Mouse (Mus musculus): ENCODE results near the gene Il1rap.

Gene Il1rap

DNA sequence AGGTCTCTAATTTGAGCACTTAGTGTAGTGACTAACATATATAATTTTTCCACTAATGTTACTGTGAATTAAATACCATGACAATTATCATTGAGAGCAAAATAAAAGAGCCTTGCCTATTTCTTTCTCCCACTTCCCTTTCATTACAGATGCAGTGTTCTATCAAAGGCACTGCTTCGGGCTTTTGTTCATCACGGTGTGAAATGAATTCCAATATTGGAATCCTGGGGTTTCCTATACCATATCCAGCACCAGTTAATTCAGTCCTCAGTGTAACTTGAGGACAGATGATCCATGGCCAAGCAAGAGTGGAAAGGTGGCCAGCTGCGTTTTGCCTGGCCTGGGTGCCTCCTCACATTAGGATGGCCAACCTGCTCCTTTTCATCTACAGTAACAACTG is 151.1 kb downstream of the Il1rap start:
- DNase-seq = no peak

GRCm38 (mm10) chr16:26755381-26756155 is 174.1 kb downstream of the Il1rap start:
- no peak for DNase-seq

GRCm38 (mm10) chr16:26775976-26776375 is 194.5 kb downstream of the Il1rap start:
- DNase-seq = no peak

DNA sequence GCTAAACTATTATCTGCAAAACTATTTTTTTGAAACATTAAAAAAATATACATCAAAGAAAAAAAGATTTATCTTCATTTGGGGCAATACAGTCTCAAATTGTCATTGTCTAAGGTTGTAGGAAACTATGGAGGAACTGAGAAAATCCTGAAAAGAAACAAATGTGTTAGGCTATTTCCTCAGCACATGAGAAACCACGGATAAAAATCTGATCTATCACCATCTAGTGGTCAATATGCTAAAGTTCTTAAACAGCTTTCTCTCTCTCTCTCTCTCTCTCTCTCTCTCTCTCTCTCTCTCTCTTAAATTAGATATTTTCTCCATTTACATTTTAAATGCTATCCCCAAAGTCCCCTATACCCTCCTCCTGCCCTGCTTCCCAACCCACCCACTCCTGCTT is 195.6 kb downstream of the Il1rap start:
- DNase-seq = no peak
